Mouse (Mus musculus) heart, embryonic 13.5 days (tissue): ENCODE results near the gene Inha. TPM values are rescaled to one million over a fixed set of nuclear protein-coding genes. Genes with fewer than 3 reads are reported as not detected.

Experiments
- ATAC-seq: fragments of 200-750 bp; cut with Nextera tagmentation; 2 replicates; pipeline ENCODE4 v1.8.0; 2017; ENCODE audit warnings: moderate TSS enrichment; ENCODE audit not compliant: insufficient number of reproducible peaks, low FRiP score, low TSS enrichment; ENCODE audit errors: extremely low read depth
- H3K27ac ChIP-seq: fragments of 300-500 bp; sonication (generic); replicated peaks from 2 replicates; pipeline ENCODE4 v1.5.1; 2015; ENCODE audit warnings: moderate library complexity, mild to moderate bottlenecking, inconsistent platforms
- H3K27me3 ChIP-seq: fragments of 300-500 bp; sonication (generic); replicated peaks from 2 replicates; pipeline ENCODE4 v1.6.1; 2015; ENCODE audit warnings: mild to moderate bottlenecking, inconsistent platforms
- H3K36me3 ChIP-seq: fragments of 300-500 bp; sonication (generic); 2 replicates; pipeline ENCODE4 v1.6.1; 2015; ENCODE audit warnings: mild to moderate bottlenecking, inconsistent platforms
- H3K4me1 ChIP-seq: fragments of 300-500 bp; sonication (generic); 2 replicates; pipeline ENCODE4 v1.6.1; 2015; ENCODE audit warnings: inconsistent platforms
- H3K4me2 ChIP-seq: fragments of 300-500 bp; sonication (generic); 2 replicates; pipeline ENCODE4 v1.6.1; 2015; ENCODE audit warnings: inconsistent platforms, mild to moderate bottlenecking, moderate library complexity
- H3K4me3 ChIP-seq: fragments of 300-500 bp; sonication (generic); 2 replicates; pipeline ENCODE4 v1.5.1; 2015; ENCODE audit warnings: moderate library complexity, mild to moderate bottlenecking, inconsistent platforms
- H3K9ac ChIP-seq: fragments of 300-500 bp; sonication (generic); 2 replicates; pipeline ENCODE4 v1.6.1; 2015; ENCODE audit warnings: inconsistent platforms, mild to moderate bottlenecking, moderate library complexity
- H3K9me3 ChIP-seq: fragments of 300-500 bp; sonication (generic); 2 replicates; pipeline ENCODE4 v1.6.1; 2016; ENCODE audit warnings: inconsistent platforms
- WGBS: fragments of 180-500 bp; shearing (Covaris S2); methylation state at CpG from one replicate; pipeline ENCODE4 v1.1.7; 2015; ENCODE audit warnings: mixed read lengths; 5-methylcytosine and 5-hydroxymethylcytosine counted together
- polyA plus RNA-seq: library from polyadenylated mRNA; unstranded; fragments of >200 nt; fragmentation: Nextera tagmentation; extraction: Ambion mirVana; gene quantifications from 2 replicates; pipeline ENCODE4 v1.2.1, GENCODE M21; 2015

Inha gene
- polyA plus RNA-seq, 1 experiment from 2014 or later: 6.0 TPM

- 76% methylated on average over 34 of the region's 34 CpGs for WGBS
- Histone ChIP-seq H3K27ac (no peak overlapping the region), H3K36me3 (peaks cover 83% of the 10 kb centered on the region), H3K4me3 (no peak overlapping the region), H3K9me3 (no peaks in the 10 kb centered on the region), H3K27me3 (peaks cover 39% of the 10 kb centered on the region), H3K4me2 (no peak overlapping the region), H3K4me1 (peaks cover 21% of the 10 kb centered on the region), H3K9ac (no peak overlapping the region)
- ATAC-seq: no peak
Observed at GRCm38 (mm10) chr1:75490785-75491551, 15.9 kb upstream of the Inha start.

- Histone ChIP-seq H3K9me3 (no peaks in the 10 kb centered on the region), H3K4me2 (no peak overlapping the region), H3K27ac (no peak overlapping the region), H3K36me3 (peaks cover 89% of the 10 kb centered on the region), H3K4me1 (peaks cover 11% of the 10 kb centered on the region), H3K27me3 (peaks cover 22% of the 10 kb centered on the region), H3K4me3 (no peak overlapping the region), H3K9ac (no peak overlapping the region)
- no peak for ATAC-seq
- WGBS: 53% methylated on average over 24 of the region's 24 CpGs
Observed at GRCm38 (mm10) chr1:75492579-75493170, 14.2 kb upstream of the Inha start.

- H3K9ac ChIP-seq: no peak overlapping the region
- WGBS: 62% methylated on average over 12 of the region's 12 CpGs
- no peak overlapping the region for H3K4me2 ChIP-seq
- H3K9me3 ChIP-seq: no peaks in the 10 kb centered on the region
- no peak overlapping the region for H3K27ac ChIP-seq
- H3K4me3 ChIP-seq: no peak overlapping the region
- H3K27me3 ChIP-seq: no peaks in the 10 kb centered on the region; the same call in 1 of the 2 replicates
- no peak for ATAC-seq
- H3K4me1 ChIP-seq: no peaks in the 10 kb centered on the region
- H3K36me3 ChIP-seq: peaks cover 95% of the 10 kb centered on the region
Observed at GRCm38 (mm10) chr1:75494878-75495548, 11.9 kb upstream of the Inha start.

- Histone ChIP-seq H3K4me3 (no peak overlapping the region), H3K9me3 (no peaks in the 10 kb centered on the region), H3K4me2 (no peak overlapping the region), H3K9ac (no peak overlapping the region), H3K27me3 (no peaks in the 10 kb centered on the region), H3K36me3 (peaks cover 95% of the 10 kb centered on the region), H3K4me1 (peaks cover 13% of the 10 kb centered on the region), H3K27ac (no peak overlapping the region)
- 74% methylated on average over 4 of the region's 4 CpGs for WGBS
- ATAC-seq: no peak
Observed at GRCm38 (mm10) chr1:75498897-75499296, 8.0 kb upstream of the Inha start.

GRCm38 (mm10) chr1:75499441-75499840 lies 7.4 kb upstream of the Inha start:
- no peak for ATAC-seq
- no peaks in the 10 kb centered on the region for H3K27me3 ChIP-seq
- H3K9ac ChIP-seq: no peak overlapping the region
- H3K4me2 ChIP-seq: no peak overlapping the region
- 75% methylated on average over 7 of the region's 7 CpGs for WGBS
- no peak overlapping the region for H3K27ac ChIP-seq
- no peak overlapping the region for H3K4me3 ChIP-seq
- no peaks in the 10 kb centered on the region for H3K9me3 ChIP-seq
- H3K4me1 ChIP-seq: peaks cover 19% of the 10 kb centered on the region
- H3K36me3 ChIP-seq: peaks cover 99% of the 10 kb centered on the region

- no peak overlapping the region for H3K27ac ChIP-seq
- H3K36me3 ChIP-seq: peaks cover 81% of the 10 kb centered on the region
- no peak overlapping the region for H3K4me3 ChIP-seq
- no peaks in the 10 kb centered on the region for H3K9me3 ChIP-seq
- H3K4me2 ChIP-seq: no peak overlapping the region
- H3K4me1 ChIP-seq: peaks cover 30% of the 10 kb centered on the region
- no peak for ATAC-seq
- WGBS: 87% methylated on average over 9 of the region's 9 CpGs
- H3K9ac ChIP-seq: no peak overlapping the region
- no peaks in the 10 kb centered on the region for H3K27me3 ChIP-seq
Observed at GRCm38 (mm10) chr1:75501905-75502304, 5.0 kb upstream of the Inha start.

GRCm38 (mm10) chr1:75502945-75503650 lies 3.8 kb upstream of the Inha start:
- H3K36me3 ChIP-seq: peaks cover 69% of the 10 kb centered on the region
- H3K4me3 ChIP-seq: peak overlapping the region; percentile 97
- H3K27ac ChIP-seq: no peak overlapping the region
- WGBS: 71% methylated on average over 25 of the region's 25 CpGs
- H3K4me2 ChIP-seq: peak overlapping the region; percentile 91
- no peaks in the 10 kb centered on the region for H3K27me3 ChIP-seq
- peaks cover 41% of the 10 kb centered on the region for H3K4me1 ChIP-seq
- ATAC-seq: no peak
- H3K9me3 ChIP-seq: no peaks in the 10 kb centered on the region
- H3K9ac ChIP-seq: peak overlapping the region; percentile 100

GRCm38 (mm10) chr1:75503651-75503980 lies 3.3 kb upstream of the Inha start:
- H3K4me2 ChIP-seq: peak overlapping the region; percentile 91
- H3K27ac ChIP-seq: peak overlapping the region; percentile 100; the same call in 1 of the 2 replicates
- peak overlapping the region; percentile 100 for H3K9ac ChIP-seq
- ATAC-seq: no peak
- peak overlapping the region; percentile 97 for H3K4me3 ChIP-seq
- 50% methylated on average over 23 of the region's 23 CpGs for WGBS
- H3K4me1 ChIP-seq: peaks cover 41% of the 10 kb centered on the region
- H3K36me3 ChIP-seq: peaks cover 63% of the 10 kb centered on the region
- no peaks in the 10 kb centered on the region for H3K9me3 ChIP-seq
- H3K27me3 ChIP-seq: no peaks in the 10 kb centered on the region

GRCm38 (mm10) chr1:75504256-75505045 lies 2.4 kb upstream of the Inha start:
- Histone ChIP-seq H3K9me3 (no peaks in the 10 kb centered on the region), H3K9ac (peak overlapping the region; percentile 100), H3K27ac (peak overlapping the region; percentile 100), H3K36me3 (peaks cover 55% of the 10 kb centered on the region), H3K4me1 (peaks cover 45% of the 10 kb centered on the region), H3K27me3 (no peaks in the 10 kb centered on the region), H3K4me2 (peak overlapping the region; percentile 91), H3K4me3 (peak overlapping the region; percentile 97)
- 33% methylated on average over 9 of the region's 9 CpGs for WGBS
- ATAC-seq: no peak

GRCm38 (mm10) chr1:75505159-75505955 lies 1.5 kb upstream of the Inha start:
- under 1% methylated on average over 84 of the region's 84 CpGs for WGBS
- Histone ChIP-seq H3K4me3 (peak overlapping the region; percentile 97), H3K27me3 (no peaks in the 10 kb centered on the region), H3K4me2 (peak overlapping the region; percentile 91), H3K36me3 (peaks cover 46% of the 10 kb centered on the region), H3K4me1 (peaks cover 55% of the 10 kb centered on the region), H3K27ac (peak overlapping the region; percentile 100), H3K9me3 (no peaks in the 10 kb centered on the region), H3K9ac (peak overlapping the region; percentile 100)
- ATAC-seq: 0 out of 2 replicates have a peak, but pooled peaks have one; percentile 26
